10 mouse cellular contexts compared by ENCODE assay signal in the genomic region with DNA sequence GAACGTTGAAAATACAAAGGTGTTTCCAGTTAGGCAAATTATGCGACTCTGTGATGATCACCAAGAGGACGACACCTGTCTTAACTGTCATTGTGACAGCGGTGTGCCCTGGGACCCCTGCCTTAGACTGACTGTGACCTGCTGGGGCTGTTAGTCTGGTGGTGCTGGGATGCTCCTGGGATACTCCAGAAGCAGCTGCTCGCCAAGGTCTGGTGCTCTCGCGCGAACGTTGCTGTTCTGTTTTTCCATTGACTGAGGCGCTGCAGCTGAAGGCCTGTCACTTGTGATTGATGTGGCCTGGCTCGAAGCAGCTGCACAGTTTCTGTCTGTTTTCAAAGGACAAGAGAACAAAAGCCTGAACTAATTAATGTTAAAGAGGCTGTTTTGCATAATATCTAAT. TPM values are rescaled to one million over a fixed set of nuclear protein-coding genes. Genes with fewer than 3 reads are reported as not detected.
DNase-seq lines count a peak whose midpoint lies in the region; ATAC-seq and TF ChIP-seq lines count a peak whose summit lies in the region.
"Had no signal": no experiment of that assay in that cellular context is flagged by ENCODE, and none has a peak within 500 bp of the region (broad histone marks: within the 10 kb centered on the region; RNA-seq: fewer than 3 reads in every experiment).

No protein-coding gene starts in this region.

- ATAC-seq in limb, embryonic 14.5 days (ENCODE audit: low FRiP score, low read depth), result peak; percentile 64
- ATAC-seq in kidney, postnatal 0 days (replicated peaks; ENCODE audit: low FRiP score, low read depth), result no peak

- H3K4me2 ChIP-seq in limb, embryonic 14.5 days (replicated peaks; ENCODE audit: low read depth, low read length, severe bottlenecking), result no peak overlapping the region
- H3K4me2 ChIP-seq in kidney, postnatal 0 days (ENCODE audit: low read length), result no peak overlapping the region
- H3K4me2 ChIP-seq: stomach, embryonic 15.5 days had no signal

- peaks cover 4% of the 10 kb centered on the region for H3K4me1 ChIP-seq in limb, embryonic 14.5 days (ENCODE audit: control insufficient read depth, insufficient read depth, low read length)
- no peaks in the 10 kb centered on the region for H3K4me1 ChIP-seq in limb, embryonic 10.5 days
- 0 out of 2 replicates have a peak, but pooled peaks cover 5% of the 10 kb centered on the region for H3K4me1 ChIP-seq in kidney, postnatal 0 days (replicated peaks; ENCODE audit: insufficient read depth, low read length)
- H3K4me1 ChIP-seq in thymus, adult 2 months (replicated peaks; ENCODE audit: control insufficient read depth, insufficient read depth, low read length), result peaks cover 15% of the 10 kb centered on the region

- DNase-seq in limb, embryonic 14.5 days (ENCODE audit: low spot score), result peak; percentile 31
- DNase-seq in limb, embryonic 10.5 days (ENCODE audit: low spot score), result no peak
- peak; percentile 66 for DNase-seq in embryo, embryonic 11 days
- DNase-seq in kidney, postnatal 0 days (ENCODE audit: low spot score), result peak; percentile 25
- peak; percentile 66 for DNase-seq in thymus, adult 2 months
- DNase-seq in urinary bladder, adult 2 months (ENCODE audit: low spot score), result no peak
- DNase-seq in layer of hippocampus, adult 9-10 months (ENCODE audit: low spot score), result no peak
- no peak for DNase-seq in lung, postnatal 14 days
- DNase-seq: layer of hippocampus, adult 9-11 months had no signal

- no peak overlapping the region for H3K27ac ChIP-seq in limb, embryonic 14.5 days (replicated peaks; ENCODE audit: low read depth, low read length)
- no peak overlapping the region for H3K27ac ChIP-seq in limb, embryonic 10.5 days
- no peak overlapping the region for H3K27ac ChIP-seq in kidney, postnatal 0 days
- H3K27ac ChIP-seq in thymus, adult 2 months (ENCODE audit: control insufficient read depth, insufficient read depth, low read length), result peak overlapping the region; percentile 39; the same call in 1 of the 2 replicates
- H3K27ac ChIP-seq: stomach, embryonic 15.5 days had no signal

- no peak overlapping the region for H3K4me3 ChIP-seq in limb, embryonic 14.5 days (replicated peaks; ENCODE audit: low read length)
- H3K4me3 ChIP-seq in limb, embryonic 10.5 days, result no peak overlapping the region
- no peak overlapping the region for H3K4me3 ChIP-seq in kidney, postnatal 0 days (replicated peaks; ENCODE audit: low read depth, low read length)
- no peak overlapping the region for H3K4me3 ChIP-seq in thymus, adult 2 months (ENCODE audit: control insufficient read depth, insufficient read depth, low read length)
- H3K4me3 ChIP-seq: stomach, embryonic 15.5 days had no signal

- H3K27me3 ChIP-seq in limb, embryonic 14.5 days (ENCODE audit: control insufficient read depth, insufficient read depth, low read length), result no peaks in the 10 kb centered on the region
- H3K27me3 ChIP-seq in limb, embryonic 10.5 days (ENCODE audit: low read depth, poor library complexity, severe bottlenecking), result no peaks in the 10 kb centered on the region
- no peaks in the 10 kb centered on the region for H3K27me3 ChIP-seq in kidney, postnatal 0 days (ENCODE audit: insufficient read depth, low read length)
- no peaks in the 10 kb centered on the region for H3K27me3 ChIP-seq in thymus, adult 2 months (ENCODE audit: control insufficient read depth, insufficient read depth, low read length)
- H3K27me3 ChIP-seq: stomach, embryonic 15.5 days had no signal

- 54% methylated on average over 11 of the region's 11 CpGs for WGBS in limb, embryonic 14.5 days
- WGBS in limb, embryonic 10.5 days, result 59% methylated on average over 11 of the region's 11 CpGs
- 45% methylated on average over 11 of the region's 11 CpGs for WGBS in kidney, postnatal 0 days
- 27% methylated on average over 11 of the region's 11 CpGs for WGBS in thymus, adult 2 months

- no peaks in the 10 kb centered on the region for H3K9me3 ChIP-seq in limb, embryonic 14.5 days (ENCODE audit: control insufficient read depth, low read length)
- H3K9me3 ChIP-seq in limb, embryonic 10.5 days (replicated peaks), result no peaks in the 10 kb centered on the region
- no peaks in the 10 kb centered on the region for H3K9me3 ChIP-seq in kidney, postnatal 0 days (replicated peaks; ENCODE audit: low read length)
- H3K9me3 ChIP-seq: stomach, embryonic 15.5 days had no signal

- peaks cover 20% of the 10 kb centered on the region for H3K36me3 ChIP-seq in limb, embryonic 14.5 days (ENCODE audit: control insufficient read depth, insufficient read depth, low read length)
- peaks cover 76% of the 10 kb centered on the region for H3K36me3 ChIP-seq in limb, embryonic 10.5 days
- 0 out of 2 replicates have a peak, but pooled peaks cover 16% of the 10 kb centered on the region for H3K36me3 ChIP-seq in kidney, postnatal 0 days (ENCODE audit: insufficient read depth, low read length)
- H3K36me3 ChIP-seq in thymus, adult 2 months (ENCODE audit: control insufficient read depth, insufficient read depth, low read length), result no peaks in the 10 kb centered on the region; the same call in 1 of the 2 replicates

- TF ChIP-seq POLR2A in limb, embryonic 14.5 days (IDR thresholded peaks at IDR 0.05; ENCODE audit: borderline replicate concordance, extremely low read depth, insufficient read depth, insufficient read length), result no peak
- no peak for TF ChIP-seq POLR2A in thymus, adult 2 months (IDR thresholded peaks at IDR 0.05; ENCODE audit: control insufficient read depth, extremely low read depth, insufficient read depth, low read length, poor library complexity)

- no peak for TF ChIP-seq CTCF in kidney, postnatal 0 days (IDR thresholded peaks at IDR 0.05; ENCODE audit: low read depth)
- no peak for TF ChIP-seq CTCF in thymus, adult 2 months (IDR thresholded peaks at IDR 0.05; ENCODE audit: borderline replicate concordance, control insufficient read depth, extremely low read depth, insufficient read depth, low read length, poor library complexity)

- no peak overlapping the region for H3K9ac ChIP-seq in limb, embryonic 14.5 days (ENCODE audit: low read depth, low read length, severe bottlenecking)
- H3K9ac ChIP-seq in kidney, postnatal 0 days (ENCODE audit: low read depth, low read length), result no peak overlapping the region
- H3K9ac ChIP-seq: stomach, embryonic 15.5 days had no signal

RNA-seq across cellular contexts. Expression of a gene that starts 36.2 kb away (rescaled TPM):
- polyA plus RNA-seq in limb, embryonic 14.5 days (2012; rRNA removed), result 14.8 and 15.1 TPM in 2 replicates
- polyA plus RNA-seq in limb, embryonic 14.5 days (2014; fragmentation: Nextera tagmentation; extraction: Ambion mirVana), result 18.8 and 19.9 TPM in 2 replicates
- 41.1 and 42.7 TPM in 2 replicates for polyA plus RNA-seq in limb, embryonic 10.5 days (2016; fragmentation: Nextera tagmentation; extraction: Ambion mirVana)
- 12.8 and 15.6 TPM in 2 replicates for polyA plus RNA-seq in kidney, postnatal 0 days (2015; fragmentation: Nextera tagmentation; extraction: Ambion mirVana)
- polyA plus RNA-seq in thymus, adult 2 months (2012; rRNA removed), result 28.1 and 34.4 TPM in 2 replicates
- polyA plus RNA-seq in urinary bladder, adult 2 months (2012; rRNA removed), result 10.7 and 11.9 TPM in 2 replicates

Comparison
In these comparisons a context has a peak if more than half of its experiments do, and no peak if none do; other contexts are left out.
1. DNase-seq: peak in limb, embryonic 14.5 days (single experiment), embryo, embryonic 11 days (single experiment), kidney, postnatal 0 days (single experiment) and thymus, adult 2 months (single experiment); none in limb, embryonic 10.5 days (single experiment), urinary bladder, adult 2 months (single experiment), layer of hippocampus, adult 9-10 months (single experiment) and lung, postnatal 14 days (single experiment).